Mouse (Mus musculus) cerebellum, adult 2 months (tissue): ENCODE measurements around the gene Slit1. TPM values are rescaled to one million over a fixed set of nuclear protein-coding genes. Genes with fewer than 3 reads are reported as not detected.
A peak's percentile ranks its signal among the peaks of the same experiment; 100 is the strongest.

Experiments
- DNase-seq, 2 experiments: peaks; one replicate each; pipeline ENCODE4 v3.0.0; 2021
- H3K27ac ChIP-seq: fragments of 200-500 bp; 2 replicates; pipeline ENCODE4 v1.5.1; 2012; ENCODE audit warnings: low read length, control low read depth, inconsistent platforms; ENCODE audit not compliant: insufficient read depth
- H3K27me3 ChIP-seq: fragments of 200-500 bp; 2 replicates; pipeline ENCODE4 v1.6.1; 2012; ENCODE audit warnings: inconsistent platforms, mild to moderate bottlenecking, low read length, moderate library complexity; ENCODE audit not compliant: control insufficient read depth, insufficient read depth
- H3K4me1 ChIP-seq: fragments of 200-500 bp; 2 replicates; pipeline ENCODE4 v1.6.1; 2011; ENCODE audit warnings: low read length; ENCODE audit not compliant: control insufficient read depth, insufficient read depth
- H3K4me3 ChIP-seq: fragments of 200-500 bp; replicated peaks from 2 replicates; pipeline ENCODE3; 2011; ENCODE audit warnings: mild to moderate bottlenecking, low read depth, low read length, control low read depth; ENCODE audit not compliant: insufficient read depth
- CTCF ChIP-seq: fragments of 200-500 bp; IDR thresholded peaks from 2 replicates; pipeline ENCODE4 v1.5.1; 2011; ENCODE audit warnings: low read depth, mild to moderate bottlenecking, control low read depth, low read length, moderate library complexity, borderline replicate concordance; ENCODE audit not compliant: insufficient read depth
- POLR2A ChIP-seq: fragments of 200-500 bp; IDR thresholded peaks from 2 replicates; pipeline ENCODE4 v1.6.1; 2011; ENCODE audit warnings: low read length, control low read depth, borderline replicate concordance; ENCODE audit not compliant: insufficient read depth
- WGBS: fragments of 180-500 bp; shearing (Covaris S2); methylation state at CpG from one replicate; pipeline ENCODE4 v1.1.7; 2018; 5-methylcytosine and 5-hydroxymethylcytosine counted together
- polyA plus RNA-seq: library from polyadenylated mRNA; depleted of rRNA; stranded (reverse); fragments of >200 nt; gene quantifications from 2 replicates; pipeline ENCODE4 v1.2.3, GENCODE M21; 2012

Slit1 gene
- polyA plus RNA-seq, 1 experiment, result 4.9 TPM

DNA sequence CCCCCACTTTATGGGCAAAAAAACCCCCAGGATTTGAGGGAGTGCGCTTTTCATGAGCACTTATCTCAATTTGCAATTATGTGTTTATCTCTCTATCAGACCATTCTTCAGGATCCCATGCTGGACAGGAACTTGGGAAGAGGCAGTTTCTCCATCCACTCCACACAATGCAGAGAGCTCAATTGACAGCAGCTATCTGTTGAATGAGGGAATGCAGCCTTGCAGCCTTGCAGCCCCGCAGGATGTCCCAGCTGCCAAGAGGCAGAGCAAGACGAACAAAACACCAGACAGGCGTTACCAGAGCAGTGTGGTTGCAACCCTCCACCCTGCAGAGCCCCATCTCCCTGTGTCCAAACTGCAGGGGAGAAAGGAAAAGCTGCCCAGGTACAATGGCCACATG is 4.6 kb downstream of the Slit1 start:
- TF ChIP-seq CTCF (no peak), POLR2A (no peak)
- no peak for DNase-seq
- Histone ChIP-seq H3K4me3 (no peak overlapping the region), H3K4me1 (peaks cover 3% of the 10 kb centered on the region; the same call in 1 of the 2 replicates), H3K27me3 (peaks cover 2% of the 10 kb centered on the region; the same call in 1 of the 2 replicates), H3K27ac (no peak overlapping the region)
- WGBS, result 29% methylated on average over 4 of the region's 4 CpGs

- no peak overlapping the region for H3K4me3 ChIP-seq
- no peak overlapping the region for H3K27ac ChIP-seq
- peaks cover 3% of the 10 kb centered on the region; the same call in 1 of the 2 replicates for H3K4me1 ChIP-seq
- WGBS, result 7% methylated on average over 14 of the region's 14 CpGs
- no peak for DNase-seq
- H3K27me3 ChIP-seq, result peaks cover 2% of the 10 kb centered on the region; the same call in 1 of the 2 replicates
- no peak for TF ChIP-seq POLR2A
- TF ChIP-seq CTCF, result no peak
These were observed 5.0 kb downstream of the Slit1 start for GRCm38 (mm10) chr19:41738429-41738805.

- no peak overlapping the region for H3K4me3 ChIP-seq
- WGBS, result 4% methylated on average over 17 of the region's 18 CpGs
- peaks cover under 1% of the 10 kb centered on the region; the same call in 1 of the 2 replicates for H3K4me1 ChIP-seq
- no peaks in the 10 kb centered on the region; the same call in 1 of the 2 replicates for H3K27me3 ChIP-seq
- DNase-seq, result no peak
- H3K27ac ChIP-seq, result no peak overlapping the region
- TF ChIP-seq CTCF, result no peak
- no peak for TF ChIP-seq POLR2A
These were observed 5.6 kb downstream of the Slit1 start for GRCm38 (mm10) chr19:41737657-41738428.

- Histone ChIP-seq H3K27ac (no peak overlapping the region), H3K27me3 (no peaks in the 10 kb centered on the region; the same call in 1 of the 2 replicates), H3K4me3 (no peak overlapping the region), H3K4me1 (no peaks in the 10 kb centered on the region; the same call in 1 of the 2 replicates)
- TF ChIP-seq CTCF (no peak), POLR2A (no peak)
- 19% methylated on average over 10 of the region's 10 CpGs for WGBS
- DNase-seq, result no peak
These were observed 8.8 kb downstream of the Slit1 start for GRCm38 (mm10) chr19:41734685-41735084.

DNA sequence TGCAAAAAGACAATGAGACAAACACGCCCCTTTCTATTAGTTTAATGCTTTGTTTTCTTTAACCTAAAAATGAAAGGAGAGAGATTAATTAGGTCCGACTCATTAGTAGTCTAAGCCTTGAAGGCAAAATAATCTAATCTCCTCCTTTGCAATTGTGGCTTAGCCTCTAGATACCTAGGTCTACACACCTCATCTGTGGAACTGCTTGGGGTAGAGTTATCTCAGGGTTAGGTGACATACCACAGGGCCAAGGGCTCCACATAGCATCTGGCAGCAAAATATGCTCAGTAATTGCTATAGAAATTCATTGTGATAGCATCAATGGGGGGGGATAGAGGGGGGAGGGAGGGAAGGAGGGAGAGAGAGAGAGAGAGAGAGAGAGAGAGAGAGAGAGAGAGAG is 18.0 kb downstream of the Slit1 start:
- no peak for DNase-seq
- Histone ChIP-seq H3K27ac (no peak overlapping the region), H3K4me1 (no peaks in the 10 kb centered on the region), H3K27me3 (no peaks in the 10 kb centered on the region), H3K4me3 (no peak overlapping the region)
- WGBS, result 92% methylated on average over 2 of the region's 2 CpGs
- no peak for TF ChIP-seq POLR2A
- no peak for TF ChIP-seq CTCF

DNA sequence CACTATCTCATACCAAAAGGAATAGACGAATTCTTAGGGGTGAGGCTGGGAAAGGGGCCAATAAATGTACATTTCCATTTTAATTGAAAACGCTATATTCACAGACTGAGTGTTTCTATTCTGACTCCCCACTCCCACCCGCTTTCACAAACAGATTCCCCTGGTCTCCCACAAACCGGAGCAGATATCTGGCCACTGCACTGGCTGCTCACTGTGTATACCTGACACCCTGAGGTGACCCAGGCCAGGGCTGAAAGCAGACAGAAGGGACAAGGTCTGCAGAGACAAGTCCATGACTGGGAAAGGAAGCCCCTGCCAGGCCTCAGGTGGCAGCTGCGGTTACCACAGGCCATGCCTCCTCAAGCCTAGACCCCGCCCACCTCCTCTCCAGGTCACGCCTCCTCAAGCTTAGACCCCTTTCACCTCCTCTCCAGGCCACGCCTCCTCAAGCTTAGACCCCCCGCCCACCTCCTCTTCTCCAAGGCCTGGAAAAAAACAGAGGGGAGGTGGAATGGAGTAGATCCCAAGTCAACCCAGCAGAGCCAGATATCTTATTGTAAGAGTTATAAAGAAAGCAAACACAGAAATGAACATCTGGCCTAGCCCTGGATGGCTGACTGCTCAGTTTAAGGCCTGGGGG is 18.5 kb downstream of the Slit1 start:
- H3K27me3 ChIP-seq, result no peaks in the 10 kb centered on the region
- H3K4me1 ChIP-seq, result no peaks in the 10 kb centered on the region
- H3K4me3 ChIP-seq, result no peak overlapping the region
- no peak overlapping the region for H3K27ac ChIP-seq
- 46% methylated on average over 9 of the region's 9 CpGs for WGBS
- no peak for TF ChIP-seq CTCF
- no peak for TF ChIP-seq POLR2A
- no peak for DNase-seq

- H3K27me3 ChIP-seq, result no peaks in the 10 kb centered on the region
- H3K27ac ChIP-seq, result no peak overlapping the region
- no peak for TF ChIP-seq CTCF
- TF ChIP-seq POLR2A, result no peak
- no peak overlapping the region for H3K4me3 ChIP-seq
- H3K4me1 ChIP-seq, result no peaks in the 10 kb centered on the region
- no peak for DNase-seq
- 75% methylated on average over 2 of the region's 2 CpGs for WGBS
These were observed 20.1 kb downstream of the Slit1 start for GRCm38 (mm10) chr19:41723337-41723736.

GRCm38 (mm10) chr19:41719436-41719835 is 24.0 kb downstream of the Slit1 start:
- WGBS, result 18% methylated on average over 8 of the region's 8 CpGs

More at GRCm38 (mm10) chr19:41719436-41719835, 24.0 kb downstream of the Slit1 start:
- Histone ChIP-seq H3K27me3 (no peaks in the 10 kb centered on the region), H3K4me3 (no peak overlapping the region), H3K4me1 (no peaks in the 10 kb centered on the region; the same call in 1 of the 2 replicates), H3K27ac (no peak overlapping the region)
- TF ChIP-seq POLR2A, result no peak
- no peak for TF ChIP-seq CTCF
- peak in 1 of 2 experiments; percentile 11 for DNase-seq
